Mouse (Mus musculus): Measurements from ENCODE around the gene Tirap.

DNA sequence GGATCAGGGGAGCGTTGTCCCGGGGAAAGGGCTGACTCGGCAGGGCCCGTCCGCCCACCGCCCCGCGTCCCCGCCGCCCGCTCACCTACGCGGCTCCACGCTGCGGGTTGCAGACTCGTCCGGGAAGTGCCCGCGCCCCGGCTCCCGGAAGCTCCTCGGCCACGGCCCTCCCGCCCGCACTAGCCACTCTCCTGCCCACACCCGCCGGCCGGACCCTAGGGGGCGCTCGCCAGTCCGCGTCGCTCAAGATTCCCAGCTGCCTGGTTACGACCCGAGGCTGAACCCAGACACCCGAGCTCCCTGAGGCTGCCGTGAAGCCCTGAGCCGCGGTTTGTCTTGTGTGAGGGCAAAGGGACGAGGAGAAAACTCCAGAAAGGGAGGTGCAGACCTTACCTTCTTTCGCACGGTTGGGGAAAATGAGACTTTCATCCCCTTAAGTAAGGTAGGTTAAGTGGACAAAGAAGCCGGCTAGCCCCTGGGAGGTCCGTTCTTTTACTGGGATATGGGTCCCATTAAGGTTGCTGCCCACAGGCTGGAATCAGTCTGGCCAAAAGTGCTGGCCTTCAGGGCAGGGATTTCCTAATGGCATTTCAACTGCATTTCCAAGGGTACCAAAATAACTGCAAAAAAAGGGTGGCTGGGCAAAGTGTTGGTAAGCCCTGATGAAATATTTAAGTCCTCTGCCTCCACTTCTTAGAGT is at the start of gene Tirap, which contains the start of gene Srpr:
- TF ChIP-seq CTCF (IDR thresholded peaks at IDR 0.05; ENCODE audit: low read depth) (peak; percentile 86), EP300 (IDR thresholded peaks at IDR 0.05; ENCODE audit: low read depth) (no peak)

Data from heart, postnatal 0 days (tissue).